Mouse (Mus musculus) liver, adult 10 weeks (tissue): ENCODE results near the gene Stap2. TPM values are rescaled to one million over a fixed set of nuclear protein-coding genes. Genes with fewer than 3 reads are reported as not detected.

Experiments
- polyA plus RNA-seq: library from polyadenylated mRNA; stranded (reverse); fragments of 350-450 nt; fragmentation: Illumina TruSeq; extraction: RNeasy Lipid Tissue Mini Kit (QIAGEN cat#74804); gene quantifications from one replicate; pipeline ENCODE4 v1.2.3, GENCODE M21; 2014; ENCODE audit warnings: low read depth, low replicate concordance

Gene Stap2
- 10.6 TPM for polyA plus RNA-seq

DNA sequence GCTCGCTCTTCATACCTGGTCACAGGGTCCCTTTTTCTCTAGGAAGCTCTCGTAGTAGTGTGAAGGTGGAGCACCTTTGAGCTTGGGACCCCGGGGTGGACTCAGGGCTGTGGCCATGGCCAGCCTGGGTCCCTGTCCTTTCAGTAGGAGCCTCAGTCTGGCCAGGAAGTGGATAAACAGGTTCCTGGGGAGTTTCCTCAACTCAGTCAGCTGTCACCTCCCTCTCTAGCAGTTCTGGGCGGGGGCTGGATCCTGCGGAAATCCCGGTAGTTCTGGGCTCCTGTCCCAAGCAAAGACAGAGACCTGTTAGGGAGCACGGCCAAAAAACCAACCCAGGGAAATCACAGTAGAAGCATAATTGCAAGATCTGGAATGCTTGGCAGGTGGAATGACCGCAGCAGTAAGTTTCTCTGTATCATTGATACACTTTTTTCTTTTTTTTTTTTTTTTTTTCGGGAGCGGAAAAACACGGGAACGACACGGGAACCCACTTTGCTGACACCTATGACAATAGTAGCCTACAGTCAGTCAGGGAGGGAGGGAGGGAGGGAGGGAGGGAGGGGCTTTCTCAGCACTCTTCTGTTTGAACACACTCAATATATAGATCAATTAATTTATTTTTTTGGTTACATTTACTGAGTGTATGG is at the start of gene Stap2, which contains the start of gene Mpnd:
Gene Stap2, minus strand, starts transcription at position 170 of the 647 bp plus-strand sequence.
Gene Mpnd, plus strand, starts transcription at position 297 of the 647 bp plus-strand sequence.

DNA sequence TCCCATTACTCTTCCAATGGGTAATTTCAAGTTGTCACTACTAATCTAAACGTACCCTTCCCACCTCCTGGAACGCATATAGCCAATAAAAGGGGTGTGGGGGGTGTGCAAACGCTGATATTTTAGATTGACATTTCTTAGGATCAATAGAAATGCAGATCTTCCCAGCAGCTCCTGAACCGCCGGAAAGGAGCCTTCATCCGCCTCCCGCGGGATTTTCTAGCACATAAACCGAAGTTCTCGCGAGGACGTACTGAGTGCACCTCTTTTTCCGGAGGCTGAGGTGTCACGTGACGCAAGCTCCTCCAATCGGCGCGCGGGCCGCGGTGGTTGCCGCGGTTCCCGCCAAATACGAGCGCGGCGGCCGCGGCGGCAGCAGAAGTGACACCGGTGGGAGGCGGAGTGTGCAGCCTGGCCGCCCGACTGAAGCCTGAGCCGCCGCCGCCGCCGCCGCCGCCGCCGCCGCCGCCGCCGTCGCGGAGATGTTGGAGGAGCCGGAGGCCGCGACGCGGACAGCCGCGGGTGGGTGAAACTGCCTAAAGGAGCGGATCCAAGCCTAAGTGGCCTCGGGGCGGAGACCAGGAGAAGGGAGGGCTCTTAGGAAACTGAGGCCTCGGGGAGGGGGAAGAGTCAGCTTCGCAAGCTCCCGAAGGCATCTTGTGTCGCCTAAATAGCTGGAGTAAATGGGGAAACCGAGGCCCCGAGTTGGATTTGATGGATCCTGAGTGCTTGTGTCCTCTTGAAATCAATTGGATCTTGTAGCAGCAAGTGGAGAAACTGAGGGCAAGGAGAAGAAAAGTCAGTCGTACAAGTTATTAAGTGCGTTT is 34.9 kb upstream of the Stap2 start, which contains the start of gene Chaf1a:
Gene Chaf1a, plus strand, starts transcription at position 410 of the 827 bp plus-strand sequence.

GRCm38 (mm10) chr17:56036176-56036900 is 31.0 kb upstream of the Stap2 start, which contains the start of gene Sh3gl1:
Gene Sh3gl1 (minus strand): TSS chr17:56036635.

GRCm38 (mm10) chr17:55986030-55986961 is 19.1 kb downstream of the Stap2 start, which contains the start of gene Fsd1:
Gene Fsd1 (plus strand): TSS chr17:55986509.

DNA sequence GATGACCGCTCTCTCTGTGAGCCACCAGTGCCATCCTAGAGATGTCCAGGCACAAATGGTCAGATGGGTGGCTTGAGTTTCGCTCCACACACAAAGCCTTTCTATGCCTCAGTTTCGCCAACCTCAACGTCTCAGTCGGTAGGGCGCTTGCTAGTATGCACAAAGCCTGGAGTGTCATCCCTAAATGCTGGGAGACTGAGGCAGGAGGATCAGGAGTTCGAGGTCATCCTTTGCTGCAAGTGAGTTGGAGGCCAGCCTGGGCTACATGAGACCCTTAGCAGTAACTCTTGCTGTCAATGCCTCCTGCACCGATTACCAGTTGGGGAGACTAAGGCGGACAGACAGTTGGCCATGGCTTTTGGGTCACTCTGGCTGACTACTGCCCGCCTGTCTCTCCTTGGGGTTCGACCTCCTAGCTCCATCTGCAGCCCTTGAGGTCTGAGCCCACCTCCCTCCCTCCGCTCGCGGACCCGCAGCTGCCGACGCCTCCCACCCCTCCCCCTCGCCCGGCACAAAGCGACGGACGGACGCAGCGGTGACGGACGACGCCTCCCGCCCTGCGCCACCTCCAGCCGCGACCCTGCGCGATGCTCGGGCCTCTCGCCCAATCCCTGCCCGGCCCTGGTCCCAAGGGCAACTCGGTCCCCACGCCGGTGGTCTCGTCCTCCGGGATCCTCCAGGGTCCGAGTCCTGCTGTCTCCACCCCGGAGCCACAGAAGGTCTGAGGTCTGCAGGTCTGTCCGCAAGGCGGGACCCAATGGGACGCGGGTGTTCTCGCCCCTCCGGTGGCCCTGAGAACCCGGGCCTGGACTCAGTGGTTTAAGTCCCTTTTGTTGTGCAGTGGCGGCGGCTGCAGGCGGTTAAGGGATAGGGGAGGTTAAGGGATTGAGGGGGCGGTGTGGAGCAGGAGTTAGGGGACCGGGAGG is 35.2 kb downstream of the Stap2 start, which contains the start of gene Shd:
Gene Shd, plus strand, starts transcription at position 502 of the 926 bp plus-strand sequence.

GRCm38 (mm10) chr17:55958918-55959728 is 46.3 kb downstream of the Stap2 start, which contains the start of gene Yju2:
Gene Yju2 (plus strand): TSS chr17:55959099.

DNA sequence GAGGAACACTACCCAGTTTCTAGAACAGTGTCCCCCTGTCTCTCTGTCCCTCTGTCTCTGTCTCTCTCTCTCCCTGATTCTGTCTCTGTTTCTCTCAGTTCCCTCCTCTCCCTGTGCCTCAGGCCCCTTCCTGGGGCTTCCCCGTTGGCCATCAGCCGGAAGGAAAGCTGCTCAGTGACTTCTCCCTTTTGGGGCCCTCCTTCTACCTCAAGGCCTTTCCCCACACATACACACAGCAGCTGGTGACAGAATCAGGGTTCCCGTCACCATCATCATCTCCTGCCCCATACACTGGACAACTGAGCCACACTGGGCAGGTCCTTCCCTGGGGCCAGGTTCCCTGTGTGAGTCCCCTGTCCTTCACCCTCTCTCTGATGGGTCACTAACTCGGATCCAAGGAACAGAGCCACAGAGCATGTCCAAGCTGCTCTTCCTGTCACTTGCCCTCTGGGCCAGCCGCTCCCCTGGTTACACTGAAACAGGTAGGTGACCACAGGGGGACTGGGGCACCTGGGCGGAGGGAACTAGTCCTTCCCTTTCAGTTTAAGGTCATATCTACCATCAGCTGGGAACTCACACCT is 52.8 kb downstream of the Stap2 start, which contains the start of gene Ebi3:
Gene Ebi3, plus strand, starts transcription at position 194 of the 581 bp plus-strand sequence.

GRCm38 (mm10) chr17:55949400-55949799 is 56.0 kb downstream of the Stap2 start, which contains the start of gene Zfp119b:
Gene Zfp119b (minus strand): TSS chr17:55949500.

Other genes with a start within 250 kb of the Stap2 start
- 15.8 TPM for gene Zfp119a, start 126.7 kb downstream of the Stap2 start, polyA plus RNA-seq
- gene Zfp959, start 113.5 kb downstream of the Stap2 start, polyA plus RNA-seq: 23.9 TPM
- 11.8 TPM for gene Zfp119b, start 56.1 kb downstream of the Stap2 start, polyA plus RNA-seq
- gene Ebi3, start 52.9 kb downstream of the Stap2 start, polyA plus RNA-seq: not detected
- gene Yju2, start 46.5 kb downstream of the Stap2 start, polyA plus RNA-seq: 0.45 TPM
- gene Shd, start 35.1 kb downstream of the Stap2 start, polyA plus RNA-seq: not detected
- gene Fsd1, start 19.1 kb downstream of the Stap2 start, polyA plus RNA-seq: not detected
- 1.8 TPM for gene Mpnd, start 127 bp upstream of the Stap2 start, polyA plus RNA-seq
- 0.42 TPM for gene Sh3gl1, start 31.1 kb upstream of the Stap2 start, polyA plus RNA-seq
- 0.13 TPM for gene Chaf1a, start 34.9 kb upstream of the Stap2 start, polyA plus RNA-seq
- gene Ubxn6, start 69.4 kb upstream of the Stap2 start, polyA plus RNA-seq: 15.0 TPM
- 4.5 TPM for gene Hdgfl2, start 74.0 kb upstream of the Stap2 start, polyA plus RNA-seq
- 0.24 TPM for gene Plin4, start 104.2 kb upstream of the Stap2 start, polyA plus RNA-seq
- 8.7 TPM for gene Plin5, start 112.0 kb upstream of the Stap2 start, polyA plus RNA-seq
- 5.9 TPM for gene Lrg1, start 116.4 kb upstream of the Stap2 start, polyA plus RNA-seq
- gene Sema6b, start 134.8 kb upstream of the Stap2 start, polyA plus RNA-seq: not detected
- gene Tnfaip8l1, start 156.9 kb upstream of the Stap2 start, polyA plus RNA-seq: 7.9 TPM
- 15.3 TPM for gene Mydgf, start 178.3 kb upstream of the Stap2 start, polyA plus RNA-seq
- gene Dpp9, start 213.3 kb upstream of the Stap2 start, polyA plus RNA-seq: 1.1 TPM